Mouse (Mus musculus) lung, postnatal 36 days (tissue): ENCODE results near the gene Tmem41a.

ENCODE experiments used
- DNase-seq: peaks from one replicate; pipeline ENCODE4 v3.0.0; 2022; ENCODE audit warnings: mixed read lengths

Tmem41a gene

GRCm38 (mm10) chr16:21946761-21947715, at the start of gene Tmem41a:
TSS of gene Tmem41a (minus strand) at chr16:21947552.
- peak; percentile 94 for DNase-seq

- peak; percentile 47 for DNase-seq
These were observed 49.0 kb upstream of the Tmem41a start for GRCm38 (mm10) chr16:21996402-21996801.

- DNase-seq = peak; percentile 63
These were observed 48.0 kb upstream of the Tmem41a start, which contains the start of gene Liph for GRCm38 (mm10) chr16:21995304-21995703. TSS of gene Liph (minus strand) at chr16:21995663.

- no peak for DNase-seq
These were observed 44.4 kb upstream of the Tmem41a start for GRCm38 (mm10) chr16:21991774-21992173.

- DNase-seq = peak; percentile 41
These were observed 43.5 kb upstream of the Tmem41a start for GRCm38 (mm10) chr16:21990893-21991292.

DNA sequence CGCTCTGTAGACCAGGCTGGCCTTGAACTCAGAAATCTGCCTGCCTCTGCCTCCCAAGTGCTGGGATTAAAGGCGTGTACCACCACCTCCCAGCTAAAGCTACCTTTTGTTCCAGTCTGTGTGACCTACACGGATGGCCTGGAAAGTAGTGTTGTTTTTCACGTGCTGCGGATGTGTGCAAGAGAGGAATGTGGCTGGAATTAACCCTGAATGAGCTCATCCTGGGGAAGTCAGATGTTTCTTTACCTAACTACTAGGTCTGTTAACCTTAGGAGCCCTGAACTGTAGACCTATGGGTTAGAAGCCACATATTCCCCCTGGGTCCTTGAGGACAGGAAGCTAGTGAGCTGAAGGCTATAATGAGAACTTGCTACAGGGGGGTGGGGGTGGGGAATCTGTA, 40.6 kb upstream of the Tmem41a start:
- DNase-seq = no peak

DNA sequence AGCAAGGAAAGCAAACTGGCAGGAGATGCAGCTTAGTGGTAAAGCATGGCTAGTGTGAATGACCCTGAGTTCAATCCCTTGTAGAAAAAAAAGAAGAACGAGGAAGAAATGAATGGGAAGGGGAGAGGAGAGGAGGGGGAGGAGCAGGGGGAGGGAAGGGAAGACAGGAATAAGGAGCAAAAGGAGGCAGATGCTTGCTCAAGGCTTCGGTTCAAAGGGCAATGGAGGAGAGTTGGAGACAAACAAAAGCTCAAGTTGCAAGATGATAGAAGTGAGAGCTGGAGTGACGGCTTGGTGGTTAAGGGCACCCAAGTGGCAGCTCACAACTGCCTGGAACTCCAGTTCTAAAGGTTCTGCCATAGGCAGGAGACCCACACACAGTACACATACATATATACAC, 38.8 kb upstream of the Tmem41a start:
- DNase-seq = no peak

GRCm38 (mm10) chr16:21984091-21984490, 36.7 kb upstream of the Tmem41a start:
- no peak for DNase-seq

DNA sequence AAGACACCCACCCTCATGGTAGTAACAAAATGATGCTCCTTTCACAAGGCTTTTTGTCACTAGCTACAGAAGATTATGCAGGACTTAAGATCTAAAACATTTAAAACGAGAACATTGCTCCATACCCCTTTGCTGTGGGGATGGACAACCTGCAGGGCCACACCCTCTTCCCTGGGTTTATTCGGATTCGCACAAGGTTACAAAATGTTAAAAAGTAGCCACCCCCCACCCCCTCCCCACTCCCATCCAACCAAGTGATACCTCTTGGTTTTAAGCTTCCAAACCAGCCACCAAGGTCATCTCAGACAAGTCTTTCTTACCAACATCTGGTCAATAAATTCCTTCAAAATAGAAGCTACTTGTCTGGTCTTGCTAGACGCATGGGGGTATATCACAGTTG, 36.2 kb upstream of the Tmem41a start:
- DNase-seq = no peak

DNA sequence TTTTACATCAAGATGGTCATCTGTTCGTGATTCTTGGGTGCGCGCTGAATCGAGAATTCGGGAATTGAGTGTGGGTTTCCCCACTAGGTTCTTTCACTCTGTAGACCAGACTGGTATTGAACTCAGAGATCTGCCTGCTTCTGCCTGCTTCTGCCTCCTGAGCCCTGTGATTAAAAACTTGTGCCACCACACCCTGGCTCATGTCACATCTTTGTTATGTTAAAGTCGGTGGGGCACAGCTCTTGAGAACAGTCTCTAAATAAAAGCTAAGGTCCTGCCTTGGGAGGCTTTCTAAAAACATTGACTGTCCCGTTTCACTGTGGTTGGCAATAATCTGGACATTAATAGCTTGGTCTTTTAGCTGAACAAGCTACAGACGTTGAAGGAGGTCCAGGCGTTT, 35.8 kb upstream of the Tmem41a start:
- DNase-seq = no peak

- DNase-seq = no peak
These were observed 30.0 kb upstream of the Tmem41a start for GRCm38 (mm10) chr16:21977347-21977746.

GRCm38 (mm10) chr16:21976203-21976602, 28.9 kb upstream of the Tmem41a start:
- no peak for DNase-seq

GRCm38 (mm10) chr16:21971446-21971845, 24.1 kb upstream of the Tmem41a start:
- DNase-seq = peak; percentile 25

DNA sequence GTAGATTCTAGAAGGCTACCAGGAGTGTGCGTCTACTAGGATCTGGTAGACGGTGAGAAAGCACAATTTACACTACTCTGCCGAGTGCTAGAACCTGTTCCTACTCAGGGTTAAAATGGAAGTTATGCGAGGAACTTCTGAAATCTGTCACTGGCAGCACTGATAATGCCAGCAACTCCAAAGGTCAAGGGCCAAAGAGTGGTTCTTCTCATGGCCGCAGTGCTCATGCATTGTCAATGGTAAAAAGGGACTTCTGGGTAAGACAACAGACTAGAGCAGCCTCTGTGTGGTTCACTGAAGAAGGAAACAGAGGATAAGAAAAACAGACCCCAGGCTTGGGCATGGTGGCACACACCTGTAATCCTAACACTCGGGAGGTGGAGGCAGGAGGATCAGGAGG, 23.2 kb upstream of the Tmem41a start:
- no peak for DNase-seq

GRCm38 (mm10) chr16:21969874-21970273, 22.5 kb upstream of the Tmem41a start:
- no peak for DNase-seq

GRCm38 (mm10) chr16:21965576-21965975, 18.2 kb upstream of the Tmem41a start:
- no peak for DNase-seq

GRCm38 (mm10) chr16:21955591-21955990, 8.2 kb upstream of the Tmem41a start:
- DNase-seq = peak; percentile 61

- DNase-seq = no peak
These were observed 18.9 kb downstream of the Tmem41a start for GRCm38 (mm10) chr16:21928471-21928870.

GRCm38 (mm10) chr16:21916681-21917080, 30.7 kb downstream of the Tmem41a start:
- DNase-seq = no peak

GRCm38 (mm10) chr16:21913347-21913746, 34.0 kb downstream of the Tmem41a start:
- peak; percentile 53 for DNase-seq

- DNase-seq = peak; percentile 1
These were observed 38.4 kb downstream of the Tmem41a start for GRCm38 (mm10) chr16:21908906-21909305.

DNA sequence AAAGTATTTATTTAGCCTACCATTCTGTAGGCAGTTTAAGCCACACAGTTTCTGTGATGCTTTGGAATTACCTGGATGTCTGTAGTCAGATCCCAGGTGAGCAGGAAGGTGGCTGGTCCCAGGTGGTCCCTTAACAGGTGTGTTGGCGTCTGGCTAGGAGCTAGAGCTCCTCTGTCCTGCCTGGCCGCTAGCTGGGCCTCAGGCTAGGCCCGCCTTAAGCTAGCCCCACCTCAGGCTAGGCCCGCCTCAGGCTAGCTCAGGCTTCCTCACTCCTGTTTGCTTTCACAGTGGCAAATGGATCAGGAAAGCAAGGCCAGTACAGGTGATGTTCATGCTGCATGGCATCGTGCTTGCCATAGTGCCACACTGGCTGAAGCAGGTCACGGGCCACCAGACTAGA, 40.5 kb downstream of the Tmem41a start:
- DNase-seq = no peak

GRCm38 (mm10) chr16:21905996-21906395, 41.4 kb downstream of the Tmem41a start:
- no peak for DNase-seq

DNA sequence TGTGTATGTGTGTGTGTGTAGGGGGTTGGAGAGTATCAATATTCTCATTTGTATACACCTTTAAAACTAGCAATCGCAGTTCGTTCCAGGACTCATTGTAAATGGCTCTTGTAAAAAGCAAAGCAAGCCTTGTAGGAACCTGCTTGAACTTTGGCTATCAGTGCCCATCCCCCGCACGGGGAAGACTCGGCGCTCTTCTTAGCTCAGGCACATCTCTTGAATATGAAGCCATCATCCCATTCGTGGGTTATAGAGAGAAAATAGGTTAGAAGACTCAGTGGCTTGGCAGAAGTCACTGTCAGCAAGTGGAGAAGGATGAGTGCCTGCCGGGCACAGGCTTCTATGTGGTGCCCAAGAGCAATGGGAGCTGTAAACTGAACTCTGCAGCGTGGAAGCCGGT, 42.7 kb downstream of the Tmem41a start:
- no peak for DNase-seq

GRCm38 (mm10) chr16:21901286-21901685, 46.1 kb downstream of the Tmem41a start:
- DNase-seq = no peak
